Mouse (Mus musculus) kidney, postnatal 25 days (tissue): ENCODE results near the gene Gm5475.

Source experiments
- DNase-seq, 2 experiments: peaks; one replicate each; pipeline ENCODE4 v3.0.0; 2021; ENCODE audit warnings: mixed read lengths in 2 of 2

Gm5475 gene

GRCm38 (mm10) chr15:100421758-100422197 is at the start of gene Gm5475:
TSS of gene Gm5475 (plus strand) at chr15:100422147.
- DNase-seq = peak; percentile 85 to 89

- DNase-seq = peak; percentile 65 to 85
Measured at GRCm38 (mm10) chr15:100375066-100375465, 46.9 kb upstream of the Gm5475 start.

GRCm38 (mm10) chr15:100377847-100378505 is 44.0 kb upstream of the Gm5475 start:
- DNase-seq = peak in 1 of 2 experiments; percentile 30

DNA sequence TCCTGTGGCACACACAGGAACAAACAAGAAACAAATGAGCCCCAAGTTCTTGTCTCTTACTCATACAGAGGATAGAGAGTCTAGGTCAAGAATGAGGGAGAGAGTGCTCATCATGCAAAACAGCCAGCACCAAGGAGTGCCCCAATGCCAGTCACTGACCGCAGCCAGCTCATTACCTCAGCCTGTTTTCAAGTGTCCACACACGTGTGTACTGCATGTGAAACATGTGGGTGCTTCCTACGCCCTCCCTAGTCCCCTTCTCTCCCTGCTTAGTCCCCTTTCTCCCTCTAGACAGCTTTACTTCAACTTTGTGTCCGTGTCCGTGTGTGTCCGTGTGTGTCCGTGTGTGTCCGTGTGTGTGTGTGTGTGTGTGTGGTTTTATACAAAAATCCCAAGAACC is 42.3 kb upstream of the Gm5475 start:
- peak in 1 of 2 experiments; percentile 14 for DNase-seq

DNA sequence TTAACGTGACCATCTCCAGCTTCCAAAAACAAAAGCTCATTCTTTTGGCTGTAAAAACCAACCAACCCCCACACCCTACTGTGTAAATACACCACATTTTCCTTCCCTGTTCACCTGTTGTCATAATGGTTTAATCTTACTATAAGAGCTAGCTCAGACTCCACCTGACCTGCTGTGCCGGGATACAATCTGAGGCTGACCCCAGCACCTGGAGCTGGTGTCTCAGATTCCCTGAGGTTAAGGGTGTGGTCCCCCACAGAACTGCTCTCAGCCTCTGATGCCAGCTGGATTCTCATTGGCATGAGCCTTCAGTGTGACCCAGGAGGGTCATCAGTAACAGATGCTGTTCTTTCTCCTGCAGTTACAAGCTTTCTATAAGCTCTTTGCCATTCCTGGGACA is 41.8 kb upstream of the Gm5475 start:
- DNase-seq = peak in 1 of 2 experiments; percentile 18

DNA sequence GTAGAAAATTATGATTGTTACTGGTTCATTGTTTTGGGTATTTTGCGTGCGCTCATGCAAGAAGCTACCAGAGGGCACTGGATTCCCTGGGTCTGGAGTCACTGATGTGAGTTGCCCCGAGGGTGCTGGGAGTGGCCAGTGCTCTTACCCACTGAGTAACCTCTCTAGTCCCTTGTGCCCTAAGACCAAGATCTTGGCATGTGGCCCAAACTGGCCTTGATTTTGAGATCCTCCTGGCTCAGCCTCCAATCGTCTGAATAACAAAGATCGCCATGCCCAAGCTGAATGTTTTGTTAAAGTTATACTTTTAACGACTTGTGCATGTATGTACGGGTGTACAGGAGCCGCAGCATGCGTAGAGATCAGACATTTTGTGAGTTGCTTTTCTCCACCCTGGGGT is 36.2 kb upstream of the Gm5475 start:
- peak; percentile 44 to 56 for DNase-seq

- peak in 1 of 2 experiments; percentile 32 for DNase-seq
Measured at GRCm38 (mm10) chr15:100387544-100388223, 34.3 kb upstream of the Gm5475 start.

- DNase-seq = peak in 1 of 2 experiments; percentile 40
Measured at GRCm38 (mm10) chr15:100388224-100388835, 33.6 kb upstream of the Gm5475 start.

DNA sequence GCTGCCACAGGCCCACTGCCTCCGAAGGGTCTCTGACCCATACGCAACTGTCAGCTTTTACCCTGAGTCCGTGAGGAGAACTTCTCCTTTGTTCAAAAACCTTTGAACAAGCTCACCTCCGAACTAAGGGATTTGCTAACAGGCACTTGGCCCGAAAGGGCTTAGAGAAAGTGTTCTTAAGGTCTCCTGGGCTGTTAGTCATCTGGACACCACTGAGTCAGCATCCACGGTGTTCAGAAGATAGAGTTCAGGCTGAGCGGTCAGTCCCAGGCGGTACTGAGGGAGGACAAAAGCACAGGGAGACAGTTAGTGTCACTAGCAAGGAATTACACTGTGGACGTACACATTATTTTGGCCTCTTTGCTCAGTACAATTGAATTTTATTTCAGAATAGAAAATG is 33.1 kb upstream of the Gm5475 start:
- peak in 1 of 2 experiments; percentile 57 for DNase-seq

DNA sequence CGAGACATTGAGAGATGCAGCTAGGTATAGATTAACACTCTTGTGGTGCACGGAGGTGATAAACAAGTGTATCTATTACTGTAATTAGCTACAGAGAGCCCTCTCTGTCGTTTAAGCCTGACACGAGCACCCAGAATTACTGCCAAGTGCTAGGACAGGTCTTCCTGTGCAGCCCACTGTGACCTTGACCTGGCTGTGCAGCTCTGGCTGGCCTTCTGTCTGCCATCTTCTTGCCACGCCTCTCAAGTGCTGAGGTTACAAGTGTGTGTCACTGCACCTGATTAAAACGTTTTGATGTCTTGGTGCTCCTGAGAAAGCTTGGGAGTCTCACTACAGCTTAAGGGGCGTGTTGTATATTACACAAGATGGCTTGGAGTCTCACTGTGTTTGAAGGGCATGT is 30.9 kb upstream of the Gm5475 start:
- DNase-seq = peak in 1 of 2 experiments; percentile 35

- no peak for DNase-seq
Measured at GRCm38 (mm10) chr15:100391599-100391998, 30.3 kb upstream of the Gm5475 start.

DNA sequence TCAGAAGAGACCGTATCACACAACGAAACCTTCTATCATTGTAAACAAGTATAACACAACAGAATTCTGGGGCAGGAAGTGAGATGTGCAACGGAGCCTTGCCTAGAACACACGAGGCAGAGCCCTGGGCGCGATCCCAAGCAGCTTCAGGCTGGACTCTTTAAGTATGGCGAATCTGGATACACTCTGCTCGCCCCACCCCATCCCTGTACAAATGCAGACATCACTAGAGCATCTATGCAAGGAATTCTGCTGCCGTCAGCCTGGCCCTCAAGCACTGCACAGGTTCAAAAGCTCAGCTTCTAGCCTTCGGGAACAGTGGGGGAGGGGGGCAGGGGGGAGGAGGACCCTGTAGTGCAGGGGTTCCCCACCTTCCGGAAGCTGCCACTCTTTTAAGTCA is 28.9 kb upstream of the Gm5475 start:
- no peak for DNase-seq

GRCm38 (mm10) chr15:100395561-100395960 is 26.4 kb upstream of the Gm5475 start:
- DNase-seq = no peak

DNA sequence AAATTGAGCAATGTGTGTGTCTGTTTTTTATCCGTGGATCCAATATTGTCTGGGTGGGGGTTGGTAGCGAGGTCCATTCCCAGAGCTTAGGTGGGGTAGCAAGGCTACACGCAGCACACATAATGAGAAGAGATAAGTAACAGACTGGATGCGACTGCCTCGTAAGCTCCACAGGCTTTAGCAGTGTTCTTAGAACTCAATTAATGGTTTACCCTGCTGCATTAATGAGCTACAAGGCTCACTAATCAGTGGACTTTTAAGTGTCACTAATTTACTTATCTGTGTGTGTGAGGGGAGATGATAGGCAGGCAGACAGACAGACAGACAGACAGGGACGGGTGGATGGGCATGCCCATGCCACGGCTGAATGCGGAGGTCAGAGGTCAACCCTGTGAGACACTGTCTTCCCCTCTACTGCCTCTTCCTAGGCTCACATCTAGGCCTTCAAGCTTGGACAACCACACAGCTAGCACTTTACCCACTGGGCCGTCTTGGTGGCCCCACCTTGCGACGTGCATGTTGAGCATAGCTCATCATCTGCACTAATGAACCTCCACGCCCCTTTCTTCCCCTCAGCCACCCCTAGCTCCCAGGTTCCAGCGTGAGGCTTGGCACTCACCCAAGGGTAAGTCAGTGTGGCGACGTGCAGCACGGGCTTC is 21.2 kb upstream of the Gm5475 start:
- DNase-seq = peak; percentile 81 to 90

- DNase-seq = no peak
Measured at GRCm38 (mm10) chr15:100401811-100402210, 20.1 kb upstream of the Gm5475 start.

- no peak for DNase-seq
Measured at GRCm38 (mm10) chr15:100402347-100402746, 19.6 kb upstream of the Gm5475 start.

DNA sequence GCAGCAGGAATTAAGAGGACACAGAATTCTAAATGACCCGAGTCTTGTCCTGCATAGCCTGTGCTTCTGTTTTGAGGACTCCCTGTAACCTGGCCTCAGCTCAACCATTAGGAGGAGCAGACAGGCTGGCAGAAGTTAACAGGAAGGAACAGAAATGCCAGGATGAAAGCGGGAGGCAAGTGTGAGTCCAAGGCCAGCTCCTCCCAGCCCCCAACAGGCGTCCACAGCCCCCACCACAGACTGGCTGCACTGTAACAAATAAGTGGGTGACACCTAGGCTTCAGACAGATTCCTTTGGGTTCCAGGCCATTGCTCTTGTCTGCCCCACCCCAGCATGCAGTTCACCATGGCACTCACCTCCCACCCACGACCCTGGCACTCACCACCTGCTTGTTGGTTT is 19.1 kb upstream of the Gm5475 start:
- no peak for DNase-seq

DNA sequence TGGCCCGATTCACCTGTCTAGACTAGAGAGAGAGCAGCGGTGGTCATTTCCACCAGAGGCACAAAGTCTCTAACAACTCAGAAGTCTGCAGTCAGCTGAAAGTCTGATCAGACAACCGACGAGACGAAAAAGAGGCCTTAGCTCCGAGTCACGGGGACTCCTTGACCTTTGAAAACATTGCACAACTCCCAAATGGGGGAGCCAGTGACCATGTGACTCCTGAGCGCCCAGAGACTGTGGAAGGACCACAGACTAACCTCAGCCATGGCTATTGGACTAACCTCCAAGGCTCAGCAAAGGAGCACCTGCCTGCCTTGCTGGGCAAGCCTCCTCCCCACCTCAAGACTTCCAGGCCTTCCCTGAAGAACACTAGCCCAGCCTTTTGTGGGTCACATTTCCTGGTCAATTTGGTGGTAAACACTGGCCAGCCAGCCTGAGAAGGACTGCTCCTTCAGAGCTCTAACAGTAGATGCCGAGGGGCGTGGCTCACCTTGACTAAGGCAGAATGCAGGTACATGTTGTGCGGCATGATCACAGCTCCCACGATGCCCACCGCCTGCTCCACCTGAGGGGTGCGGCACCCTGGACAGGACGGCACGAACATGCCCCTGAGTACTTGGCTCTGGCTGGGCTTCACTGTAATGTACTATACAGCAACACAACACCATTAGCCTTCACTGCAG is 18.5 kb upstream of the Gm5475 start:
- peak; percentile 77 to 89 for DNase-seq

GRCm38 (mm10) chr15:100406088-100406487 is 15.9 kb upstream of the Gm5475 start:
- peak in 1 of 2 experiments; percentile 48 for DNase-seq

- peak; percentile 91 for DNase-seq
Measured at GRCm38 (mm10) chr15:100410918-100411672, 10.9 kb upstream of the Gm5475 start.

DNA sequence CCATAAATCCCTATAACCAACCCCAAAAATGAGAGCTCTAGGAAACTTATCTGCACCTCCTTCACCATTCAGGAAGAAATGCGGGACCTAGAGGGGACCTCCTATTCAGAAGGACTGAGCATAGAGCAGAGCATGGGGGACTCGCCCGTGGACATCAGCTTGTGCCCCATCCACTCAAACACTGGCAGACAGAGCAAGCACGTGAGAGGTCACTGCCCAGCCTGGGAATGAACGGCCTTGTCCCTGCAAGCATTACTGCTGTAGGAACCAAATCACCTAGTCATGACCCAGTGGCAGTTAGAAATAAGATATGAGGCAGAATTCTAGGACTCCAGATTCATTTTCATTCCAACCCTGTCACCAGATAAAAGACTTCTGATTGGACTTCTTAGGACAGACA is 10.2 kb upstream of the Gm5475 start:
- peak in 1 of 2 experiments; percentile 69 for DNase-seq

DNA sequence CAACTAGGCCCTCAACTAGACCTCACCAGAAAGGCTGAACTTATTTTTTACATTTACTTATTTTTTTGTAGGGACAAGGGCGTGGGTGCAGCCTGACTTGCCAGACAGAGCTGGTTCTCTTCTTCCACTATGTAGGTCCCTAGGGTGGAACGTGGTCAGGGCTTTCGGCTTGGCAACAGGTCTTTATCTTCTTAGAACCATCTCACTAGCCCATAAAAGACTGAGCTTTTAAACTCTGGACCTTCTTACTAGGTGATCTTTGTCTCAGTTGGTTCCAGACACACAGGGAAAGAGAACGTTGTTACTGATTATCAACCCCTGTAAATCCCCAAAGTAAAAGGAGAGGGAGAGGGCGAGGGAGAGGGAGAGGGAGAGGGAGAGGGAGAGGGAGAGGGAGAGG is 8.6 kb upstream of the Gm5475 start:
- DNase-seq = no peak
